Mouse (Mus musculus) right cerebral cortex, postnatal 14 days (tissue): ENCODE data around the gene Lemd1.
"Not testable (repeated sequence)": the region's sequence is repeated elsewhere in the genome, so short reads cannot be mapped to it uniquely, and the experiment has no call there.

Experiments
- DNase-seq: peaks from one replicate; pipeline ENCODE4 v3.0.0; 2022

The Lemd1 gene

GRCm38 (mm10) chr1:132191093-132191785, at the start of gene Lemd1, which contains the start of gene AC124108.1:
Lemd1 (plus strand) TSS chr1:132191431.
AC124108.1 (plus strand) TSS chr1:132191457.
- DNase-seq: no peak

GRCm38 (mm10) chr1:132141753-132142152, 49.5 kb upstream of the Lemd1 start:
- DNase-seq: no peak

GRCm38 (mm10) chr1:132143079-132143478, 48.2 kb upstream of the Lemd1 start:
- DNase-seq: no peak

DNA sequence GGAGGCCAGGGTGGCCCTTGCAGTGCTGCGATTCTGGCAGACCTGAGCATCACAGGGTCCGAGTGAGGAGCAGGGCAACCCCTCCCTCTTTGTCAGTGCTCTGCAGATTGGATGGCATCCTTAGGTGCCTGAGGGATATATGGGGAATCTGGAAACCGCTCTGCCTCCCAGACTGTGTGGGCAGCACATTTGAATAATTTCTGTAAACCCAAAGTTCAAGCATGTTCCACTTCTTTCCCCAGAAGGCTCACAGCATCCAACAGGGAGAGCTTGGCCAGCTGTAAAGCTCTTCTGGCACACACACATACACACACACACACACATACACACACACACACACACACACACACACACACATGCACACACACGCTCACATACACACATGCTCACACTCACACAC, 47.5 kb upstream of the Lemd1 start:
- DNase-seq: no peak

DNA sequence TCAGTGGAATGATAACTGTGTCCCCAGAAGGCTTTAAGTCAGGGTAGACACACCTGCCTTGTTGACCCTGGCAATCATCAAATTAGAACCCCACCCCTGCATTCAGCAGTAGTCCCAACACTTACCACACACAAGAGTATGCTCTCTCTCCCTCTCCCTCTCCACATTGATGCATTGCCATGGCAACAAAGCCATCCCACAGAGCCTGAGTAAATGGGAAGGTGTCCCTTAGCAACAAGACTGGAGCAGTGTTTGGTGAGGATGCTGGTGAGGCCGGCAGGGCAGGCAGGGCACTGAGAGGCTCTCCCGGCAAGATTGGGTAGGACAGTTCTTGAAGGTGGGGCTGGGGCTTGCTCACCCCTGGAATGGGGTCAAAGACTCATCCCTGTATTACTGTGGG, 47.0 kb upstream of the Lemd1 start:
- no peak for DNase-seq

DNA sequence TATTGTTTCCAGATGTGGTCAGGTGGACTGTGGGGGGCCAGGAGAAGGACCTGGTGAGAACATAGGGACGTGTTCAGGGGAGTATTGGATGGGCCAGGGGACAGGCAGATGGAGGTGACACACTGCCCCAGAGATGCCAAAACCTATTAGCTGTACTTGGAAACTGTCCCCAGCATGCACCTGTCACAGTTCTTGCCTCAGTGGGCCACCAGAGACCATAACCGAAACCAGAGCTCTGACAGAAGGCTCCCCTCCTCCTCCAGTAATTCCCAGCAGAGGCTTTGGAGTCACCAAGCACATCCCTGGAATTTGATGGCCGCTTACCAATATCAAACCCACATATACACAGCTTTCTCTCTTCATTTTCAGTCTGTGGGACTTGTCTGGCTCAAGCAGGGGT, 46.4 kb upstream of the Lemd1 start:
- no peak for DNase-seq

DNA sequence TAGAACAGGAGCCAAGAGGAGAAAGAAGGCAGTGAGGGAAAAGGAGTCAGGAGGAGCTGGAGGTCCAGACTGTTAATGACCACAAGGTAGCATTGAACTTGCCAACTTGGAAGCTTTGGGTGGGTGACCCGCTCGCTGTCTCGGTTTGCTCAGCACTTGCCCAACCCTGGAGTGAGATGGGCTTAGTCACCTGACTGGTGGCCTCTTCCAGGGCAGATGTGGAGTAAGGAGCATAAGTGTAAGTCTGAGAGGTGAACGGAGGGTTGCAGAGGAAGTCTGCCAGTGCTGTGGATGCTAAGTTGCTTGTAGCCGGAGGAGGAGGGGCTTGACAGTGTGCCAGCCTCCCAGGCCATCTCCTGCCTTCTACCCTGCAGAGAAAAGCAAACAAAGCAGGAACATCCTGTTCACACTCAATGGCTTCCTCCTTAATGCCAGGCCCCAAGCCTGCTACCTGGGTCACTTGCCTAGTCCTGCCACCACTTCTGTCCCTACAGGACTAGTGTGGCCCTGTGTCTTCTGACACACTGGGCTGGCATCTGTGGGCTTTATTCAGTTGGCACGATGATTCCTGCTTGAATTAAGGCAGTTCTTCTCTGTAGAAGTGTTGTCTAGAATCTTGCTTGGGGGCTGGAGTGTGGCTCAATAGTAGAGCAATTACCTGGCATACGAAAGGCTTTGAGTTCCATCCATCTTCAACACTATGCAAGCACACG, 45.1 kb upstream of the Lemd1 start:
- no peak for DNase-seq

DNA sequence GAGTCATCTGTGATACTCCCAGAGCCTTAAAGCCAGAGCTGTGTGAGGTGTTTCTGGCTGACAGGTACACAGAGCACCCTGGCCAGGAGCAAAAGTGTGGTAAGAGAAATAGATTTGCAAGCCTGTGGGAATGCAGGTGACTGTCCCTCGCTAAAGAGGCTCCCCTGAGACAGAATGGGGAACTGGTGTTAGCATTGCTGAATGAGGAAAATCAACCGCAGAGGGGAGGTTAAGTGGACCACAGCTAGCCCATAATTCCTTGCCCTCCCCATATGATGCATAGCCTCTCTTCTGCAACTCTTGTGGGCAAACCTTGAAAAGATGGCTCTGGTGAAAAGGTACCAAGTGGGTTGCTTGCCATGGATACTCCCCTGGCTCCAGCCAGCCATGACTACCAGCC, 41.8 kb upstream of the Lemd1 start:
- DNase-seq: no peak

DNA sequence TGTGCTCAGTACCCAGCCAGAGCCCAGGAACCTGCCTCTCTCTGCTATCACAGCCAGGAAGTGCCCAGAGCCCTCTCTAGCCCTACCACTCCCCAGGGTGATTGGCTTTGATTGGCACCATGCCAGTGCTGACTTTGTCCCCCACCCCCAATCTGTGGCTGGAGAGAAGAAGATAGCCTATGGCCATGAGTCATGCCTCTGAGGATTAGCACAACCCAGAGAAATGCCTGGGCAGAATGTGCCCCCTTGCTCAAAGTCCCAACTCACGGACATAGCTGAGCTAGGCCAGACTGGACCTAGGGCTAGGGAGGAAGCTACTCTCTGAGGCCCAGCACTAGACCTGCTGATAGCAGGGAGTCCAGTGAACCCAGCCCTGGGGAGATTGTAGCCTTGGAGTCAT, 41.1 kb upstream of the Lemd1 start:
- no peak for DNase-seq

DNA sequence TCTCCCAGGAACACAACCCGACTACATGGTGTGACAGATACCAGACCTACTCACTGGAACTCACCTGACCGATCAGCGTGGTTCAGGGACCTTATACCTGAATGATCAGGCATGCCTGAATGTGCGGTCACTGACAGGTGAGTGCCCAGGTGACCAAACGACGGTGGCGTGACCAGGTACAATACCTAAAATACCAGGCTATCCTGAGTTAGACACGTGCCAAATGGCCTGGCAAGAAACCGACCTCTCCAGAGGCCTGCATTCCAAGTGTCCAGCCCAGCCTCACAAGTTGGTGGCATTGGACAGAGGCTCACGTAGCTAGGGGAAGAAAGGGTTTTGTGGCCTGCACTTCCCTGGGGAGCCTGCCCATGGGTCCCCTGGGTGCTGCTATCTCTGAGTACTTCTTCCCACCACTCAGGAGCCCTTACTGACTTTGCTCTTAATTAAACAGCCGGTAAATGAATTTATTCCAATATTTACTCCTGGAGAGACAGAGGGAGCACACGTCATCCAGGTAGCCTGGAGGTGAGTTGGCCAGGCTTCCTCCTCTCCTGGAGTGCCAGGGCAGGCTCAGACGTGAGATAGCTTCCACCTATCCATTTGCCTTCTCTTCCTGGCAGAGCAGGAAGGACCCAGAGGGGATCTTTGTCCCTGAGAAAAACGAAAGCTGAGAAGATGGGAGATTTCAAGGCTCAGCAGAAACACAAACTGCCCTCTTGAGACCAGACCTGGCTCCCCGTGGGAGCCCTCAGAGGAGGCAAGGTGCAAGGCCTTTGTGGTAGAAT, 40.2 kb upstream of the Lemd1 start:
- DNase-seq: no peak

- no peak for DNase-seq
Measured at GRCm38 (mm10) chr1:132151908-132152307, 39.3 kb upstream of the Lemd1 start.

GRCm38 (mm10) chr1:132153086-132153690, 38.0 kb upstream of the Lemd1 start:
- DNase-seq: no peak

DNA sequence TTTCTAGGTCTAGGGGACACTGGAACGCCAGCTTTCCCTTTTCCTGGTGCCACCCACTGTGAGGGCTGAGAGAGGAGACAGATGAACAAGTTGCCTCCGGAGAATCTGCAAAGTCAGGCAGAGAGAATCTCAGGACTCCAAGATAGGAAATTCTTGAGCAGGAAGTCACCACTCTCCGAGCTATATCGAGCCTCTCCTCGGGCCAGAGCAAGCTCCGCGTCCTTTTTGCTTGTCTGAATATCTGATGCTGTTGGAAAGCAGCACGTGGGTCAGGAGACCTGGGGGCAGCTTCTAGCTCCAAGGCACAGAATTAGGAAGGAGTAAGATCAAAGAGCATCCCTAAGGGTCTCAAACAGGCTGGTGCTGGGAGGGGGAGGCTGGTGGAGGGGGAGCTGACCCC, 37.5 kb upstream of the Lemd1 start:
- DNase-seq: no peak

- DNase-seq: peak; percentile 78
Measured at GRCm38 (mm10) chr1:132155737-132156136, 35.5 kb upstream of the Lemd1 start.

- DNase-seq: peak; percentile 94
Measured at GRCm38 (mm10) chr1:132157016-132157781, 34.0 kb upstream of the Lemd1 start.

GRCm38 (mm10) chr1:132157808-132158207, 33.4 kb upstream of the Lemd1 start:
- no peak for DNase-seq

DNA sequence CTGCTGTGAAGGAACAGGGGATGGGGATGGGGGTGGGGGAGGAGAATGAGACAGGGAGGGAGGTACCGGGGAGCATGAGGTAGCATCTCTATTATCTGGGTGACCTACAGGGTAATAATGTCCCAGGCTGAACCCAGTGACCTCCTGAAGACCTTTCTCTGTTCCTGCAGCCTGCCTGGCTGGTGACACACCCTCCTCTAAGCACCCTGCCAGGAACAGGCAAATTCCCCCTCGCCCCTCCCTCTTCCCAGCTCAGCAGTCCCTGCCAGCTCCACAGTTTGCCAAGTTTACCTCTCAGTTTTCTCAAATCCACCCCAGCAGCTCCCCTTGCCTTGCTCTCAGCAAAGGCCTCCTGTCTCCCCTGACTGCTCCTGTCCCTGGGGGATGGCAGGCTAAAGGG, 32.5 kb upstream of the Lemd1 start:
- DNase-seq: no peak

DNA sequence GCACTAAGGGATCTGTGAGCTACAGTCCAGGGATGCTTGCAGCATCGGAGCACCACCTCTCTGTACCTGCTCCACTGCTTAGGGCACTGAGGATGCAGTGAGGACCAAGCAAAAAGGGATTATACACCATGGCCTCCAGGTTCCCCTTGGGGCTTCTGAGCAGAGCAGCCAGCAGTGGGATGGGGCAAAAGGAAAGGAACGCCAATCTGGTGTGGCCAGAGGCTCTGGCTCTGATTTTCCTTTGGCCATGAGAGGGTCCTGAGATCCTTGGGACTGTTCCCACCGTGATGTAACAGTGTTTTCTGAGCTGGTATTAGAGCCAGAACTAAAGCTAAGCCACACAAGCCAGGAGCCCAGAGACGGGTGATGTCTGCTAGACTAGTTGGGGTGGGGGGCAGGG, 31.6 kb upstream of the Lemd1 start:
- no peak for DNase-seq

DNA sequence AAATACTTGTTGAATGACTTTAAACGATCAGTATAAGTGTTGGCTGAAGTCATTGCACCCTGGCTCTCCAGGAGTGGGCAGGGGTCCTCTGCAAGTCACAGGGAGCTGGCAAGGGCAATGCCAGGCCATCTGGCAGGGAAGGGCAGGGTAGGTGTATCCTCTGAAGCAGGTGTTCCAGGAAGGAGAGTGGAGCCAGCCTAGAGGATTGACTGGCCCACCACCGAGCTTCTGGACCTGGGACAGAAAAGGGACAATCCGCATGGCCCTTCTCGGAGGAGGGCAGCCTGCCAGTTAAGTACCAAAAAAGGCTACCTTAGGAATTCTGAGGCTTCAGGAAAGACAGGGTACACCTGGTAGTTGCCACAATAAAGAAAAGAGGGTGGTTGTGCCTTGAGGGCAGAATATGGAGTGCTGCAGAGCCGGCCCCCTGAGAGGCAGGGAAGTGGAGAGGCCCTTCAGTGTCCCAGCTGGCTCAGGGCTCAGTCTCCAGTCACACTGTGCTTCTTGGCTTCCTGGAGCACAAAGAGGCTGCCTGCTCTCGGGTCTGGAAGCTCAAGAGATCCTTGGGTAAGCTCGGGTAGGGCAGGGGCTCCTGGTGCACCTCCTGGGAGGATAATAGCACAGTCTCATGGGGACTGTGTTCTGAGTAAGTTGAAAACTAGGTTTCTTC, 29.9 kb upstream of the Lemd1 start:
- no peak for DNase-seq

- not testable (repeated sequence) for DNase-seq
Measured at GRCm38 (mm10) chr1:132162618-132163017, 28.6 kb upstream of the Lemd1 start.

DNA sequence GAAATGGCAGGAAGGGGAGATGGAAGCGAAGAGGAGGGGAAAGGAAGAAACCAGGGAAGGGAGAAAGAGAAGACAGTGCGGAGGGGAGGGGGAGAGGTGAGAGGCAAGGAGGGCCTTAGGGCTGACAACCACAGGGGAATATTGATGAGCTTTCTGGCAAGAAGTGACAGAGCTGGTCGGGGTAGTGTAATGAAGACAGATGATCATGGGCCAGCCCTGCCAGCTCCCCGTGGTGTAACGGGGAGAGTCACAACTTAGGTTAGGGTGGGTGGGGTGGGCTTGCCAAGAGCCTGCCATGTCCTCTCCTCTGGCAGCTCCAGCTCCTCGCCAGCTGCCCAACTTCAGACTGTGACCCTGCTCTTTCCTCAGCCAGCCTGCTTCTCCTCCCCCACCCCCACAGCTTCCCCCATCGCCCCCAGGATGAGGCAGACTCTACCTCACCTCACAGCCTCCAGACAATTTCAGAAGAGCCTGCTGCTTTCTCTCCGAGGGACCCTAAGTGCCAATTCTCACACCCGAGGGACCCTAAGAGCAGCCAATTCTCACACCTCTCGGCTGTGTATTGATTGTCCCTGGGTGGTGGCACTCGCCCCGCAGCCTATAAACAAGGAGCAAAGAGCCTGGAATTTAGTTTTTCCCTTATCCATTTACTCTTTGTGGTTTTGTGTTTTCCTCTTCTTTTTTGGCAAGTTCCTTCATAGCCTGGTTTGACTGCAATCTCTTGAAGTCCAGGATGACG, 26.3 kb upstream of the Lemd1 start:
- DNase-seq: no peak
